Mouse (Mus musculus) small intestine, adult 2 months (tissue): ENCODE measurements around the gene Wdr1.
A peak's percentile ranks its signal among the peaks of the same experiment; 100 is the strongest.

ENCODE experiments used
- CTCF ChIP-seq: fragments of 200-500 bp; IDR thresholded peaks from 2 replicates; pipeline ENCODE4 v1.5.1; 2012; ENCODE audit warnings: low read depth, mild to moderate bottlenecking, control low read depth, inconsistent platforms, low read length, moderate library complexity, mixed read lengths; ENCODE audit not compliant: insufficient replicate concordance, insufficient read length; ENCODE audit errors: extremely low read depth
- POLR2A ChIP-seq: fragments of 200-500 bp; IDR thresholded peaks from 2 replicates; pipeline ENCODE4 v1.6.1; 2012; ENCODE audit warnings: low read depth, mild to moderate bottlenecking, control low read depth, inconsistent platforms, low read length, moderate library complexity

- TF ChIP-seq CTCF (no peak), POLR2A (peak; percentile 74)
Observed at GRCm38 (mm10) chr5:38479027-38479426, 84.0 kb downstream of the Wdr1 start.
